9 mouse cellular contexts compared by ENCODE assay signal in genomic region chr19:31664159-31664991, GRCm38 (mm10).
DNase-seq lines count a peak whose midpoint lies in the region; ATAC-seq and TF ChIP-seq lines count a peak whose summit lies in the region.
"Had no signal": no experiment of that assay in that cellular context is flagged by ENCODE, and none has a peak within 500 bp of the region (broad histone marks: within the 10 kb centered on the region; RNA-seq: fewer than 3 reads in every experiment).

No protein-coding gene starts in this region.

- TF ChIP-seq POLR2A in spleen, adult 2 months (IDR thresholded peaks at IDR 0.05; ENCODE audit: low read depth, low read length), result no peak

- peak overlapping the region; percentile 17; the same call in 1 of the 2 replicates for H3K4me3 ChIP-seq in spleen, adult 2 months (ENCODE audit: extremely low read depth, insufficient read depth, insufficient read length)
- peak overlapping the region; percentile 68 for H3K4me3 ChIP-seq in forebrain, embryonic 13.5 days
- peak overlapping the region; percentile 43 for H3K4me3 ChIP-seq in liver, embryonic 15.5 days (replicated peaks)
- peak overlapping the region; percentile 57 for H3K4me3 ChIP-seq in neural tube, embryonic 12.5 days

- H3K27ac ChIP-seq in spleen, adult 2 months (ENCODE audit: insufficient read depth, low read length), result no peak overlapping the region
- H3K27ac ChIP-seq in forebrain, embryonic 13.5 days, result no peak overlapping the region
- no peak overlapping the region for H3K27ac ChIP-seq in liver, embryonic 15.5 days (replicated peaks)
- H3K27ac ChIP-seq in neural tube, embryonic 12.5 days, result no peak overlapping the region

- H3K36me3 ChIP-seq in spleen, adult 2 months (ENCODE audit: control insufficient read depth, insufficient read depth, low read length), result no peaks in the 10 kb centered on the region
- no peaks in the 10 kb centered on the region for H3K36me3 ChIP-seq in forebrain, embryonic 13.5 days (ENCODE audit: poor library complexity, severe bottlenecking)
- H3K36me3 ChIP-seq in liver, embryonic 15.5 days (replicated peaks), result no peaks in the 10 kb centered on the region
- no peaks in the 10 kb centered on the region for H3K36me3 ChIP-seq in neural tube, embryonic 12.5 days

- H3K9me3 ChIP-seq in forebrain, embryonic 13.5 days (replicated peaks), result no peaks in the 10 kb centered on the region
- no peaks in the 10 kb centered on the region for H3K9me3 ChIP-seq in liver, embryonic 15.5 days (replicated peaks)
- no peaks in the 10 kb centered on the region for H3K9me3 ChIP-seq in neural tube, embryonic 12.5 days

- no peaks in the 10 kb centered on the region for H3K4me1 ChIP-seq in spleen, adult 2 months (ENCODE audit: control insufficient read depth, insufficient read depth, insufficient read length)
- H3K4me1 ChIP-seq in forebrain, embryonic 13.5 days, result peaks cover 11% of the 10 kb centered on the region
- no peaks in the 10 kb centered on the region for H3K4me1 ChIP-seq in liver, embryonic 15.5 days (replicated peaks)
- H3K4me1 ChIP-seq in neural tube, embryonic 12.5 days, result peaks cover 7% of the 10 kb centered on the region

- under 1% methylated on average over 52 of the region's 52 CpGs for WGBS in spleen, adult 2 months
- WGBS in forebrain, embryonic 13.5 days, result under 1% methylated on average over 52 of the region's 52 CpGs
- under 1% methylated on average over 52 of the region's 52 CpGs for WGBS in liver, embryonic 15.5 days (ENCODE audit: insufficient replicate concordance)
- WGBS in neural tube, embryonic 12.5 days, result 0% methylated on average over 52 of the region's 52 CpGs

- intact Hi-C loops in heart, postnatal 10 days (cut with DNase I), result no loop called here

- peak overlapping the region; percentile 72 for H3K9ac ChIP-seq in forebrain, embryonic 13.5 days
- no peak overlapping the region for H3K9ac ChIP-seq in liver, embryonic 15.5 days
- H3K9ac ChIP-seq in neural tube, embryonic 12.5 days, result peak overlapping the region; percentile 61

- TF ChIP-seq CTCF in spleen, adult 2 months (IDR thresholded peaks at IDR 0.05; ENCODE audit: extremely low read depth, insufficient read depth, insufficient read length, insufficient replicate concordance), result no peak

- ATAC-seq in forebrain, embryonic 13.5 days, result peak; percentile 82
- no peak for ATAC-seq in liver, embryonic 15.5 days (ENCODE audit: insufficient read depth)
- peak; percentile 83 for ATAC-seq in neural tube, embryonic 12.5 days (ENCODE audit: low FRiP score, low read depth)

- H3K27me3 ChIP-seq in spleen, adult 2 months (ENCODE audit: control insufficient read depth, insufficient read depth, low read length), result peaks cover 7% of the 10 kb centered on the region
- H3K27me3 ChIP-seq in forebrain, embryonic 13.5 days, result peaks cover 9% of the 10 kb centered on the region; the same call in 1 of the 2 replicates
- H3K27me3 ChIP-seq in liver, embryonic 15.5 days, result peaks cover 31% of the 10 kb centered on the region
- H3K27me3 ChIP-seq in neural tube, embryonic 12.5 days (replicated peaks), result 0 out of 2 replicates have a peak, but pooled peaks cover 5% of the 10 kb centered on the region
- H3K27me3 ChIP-seq: CH12.LX had no signal

- no peak for DNase-seq in spleen, adult 2 months (ENCODE audit: low read depth in 1 of 2, low spot score in 2 of 2)
- DNase-seq in spleen, postnatal 14 days (ENCODE audit: low spot score in 2 of 2), result no peak
- DNase-seq in heart, postnatal 10 days, result peak; percentile 60 to 71
- peak; percentile 55 for DNase-seq in layer of hippocampus, adult 11-12 months (ENCODE audit: low spot score)
- DNase-seq in urinary bladder, postnatal 36 days (ENCODE audit: low spot score in 2 of 2), result peak; percentile 12 to 42

- peak overlapping the region; percentile 95 for H3K4me2 ChIP-seq in forebrain, embryonic 13.5 days
- H3K4me2 ChIP-seq in liver, embryonic 15.5 days, result peak overlapping the region; percentile 59
- peak overlapping the region; percentile 93 for H3K4me2 ChIP-seq in neural tube, embryonic 12.5 days (replicated peaks)

Comparison
In these comparisons a context has a peak if more than half of its experiments do, and no peak if none do; other contexts are left out.
1. DNase-seq: peak in heart, postnatal 10 days (2 of 2), layer of hippocampus, adult 11-12 months (single experiment) and urinary bladder, postnatal 36 days (2 of 2); none in spleen, adult 2 months (0 of 2) and spleen, postnatal 14 days (0 of 2).
2. H3K4me3 ChIP-seq: peak in every context shown above with its lines; median percentile 68 in forebrain, embryonic 13.5 days; 57 in neural tube, embryonic 12.5 days; 43 in liver, embryonic 15.5 days; 17 in spleen, adult 2 months.
3. Peak in every context shown above with its lines, with median percentiles within 50 percentile points of each other: H3K4me2 ChIP-seq.